Mouse (Mus musculus) ovary, postnatal 10 days (tissue): Measurements from ENCODE around the gene Anp32e.
"Not testable (repeated sequence)": the region's sequence is repeated elsewhere in the genome, so short reads cannot be mapped to it uniquely, and the experiment has no call there.

Experiments used
- DNase-seq: peaks from one replicate; pipeline ENCODE4 v3.0.0; 2022; ENCODE audit warnings: low spot score

Anp32e gene

DNA sequence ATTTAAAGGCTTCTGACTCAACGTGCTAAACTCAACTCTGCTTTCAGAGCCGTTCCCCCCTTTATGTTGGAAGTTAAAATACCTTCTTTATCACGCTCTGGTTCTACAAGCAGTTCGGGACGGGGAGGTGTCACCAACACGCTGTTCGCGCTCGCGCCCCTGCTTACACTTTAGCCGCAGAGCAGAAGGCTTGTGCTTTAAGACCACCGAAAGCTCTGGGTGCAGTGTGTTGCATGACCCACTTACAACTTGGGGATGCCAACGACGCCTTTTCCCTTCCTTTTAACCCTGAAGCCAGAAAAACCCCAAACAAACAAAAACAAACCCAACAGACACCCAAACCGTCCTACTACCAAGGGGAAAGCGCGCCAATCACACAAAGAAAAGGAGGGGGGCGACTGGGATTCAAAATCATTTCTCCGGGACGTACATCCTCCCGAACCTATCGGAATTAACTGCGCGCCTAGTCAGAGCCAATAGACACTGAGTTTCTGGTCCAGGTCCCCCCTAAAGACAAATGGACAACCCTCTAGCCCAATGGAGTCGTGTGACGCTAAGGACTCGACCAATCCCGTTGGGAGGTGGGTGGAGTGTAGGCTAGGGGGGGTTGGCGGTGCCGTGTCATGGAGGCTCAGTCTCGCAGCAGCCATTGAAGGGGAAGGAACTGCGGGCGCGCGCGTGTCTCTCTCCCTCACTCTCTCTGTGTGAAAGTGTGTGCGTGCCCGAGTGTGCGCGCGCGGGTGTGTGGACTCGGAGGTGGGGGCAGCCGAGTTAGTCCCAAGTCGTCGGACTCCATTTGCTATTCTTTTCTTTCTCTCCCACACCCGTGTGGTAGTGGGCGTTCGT is at the start of gene Anp32e:
Gene Anp32e, plus strand, starts transcription at position 589 of the 846 bp plus-strand sequence.
- peak; percentile 94 for DNase-seq

DNA sequence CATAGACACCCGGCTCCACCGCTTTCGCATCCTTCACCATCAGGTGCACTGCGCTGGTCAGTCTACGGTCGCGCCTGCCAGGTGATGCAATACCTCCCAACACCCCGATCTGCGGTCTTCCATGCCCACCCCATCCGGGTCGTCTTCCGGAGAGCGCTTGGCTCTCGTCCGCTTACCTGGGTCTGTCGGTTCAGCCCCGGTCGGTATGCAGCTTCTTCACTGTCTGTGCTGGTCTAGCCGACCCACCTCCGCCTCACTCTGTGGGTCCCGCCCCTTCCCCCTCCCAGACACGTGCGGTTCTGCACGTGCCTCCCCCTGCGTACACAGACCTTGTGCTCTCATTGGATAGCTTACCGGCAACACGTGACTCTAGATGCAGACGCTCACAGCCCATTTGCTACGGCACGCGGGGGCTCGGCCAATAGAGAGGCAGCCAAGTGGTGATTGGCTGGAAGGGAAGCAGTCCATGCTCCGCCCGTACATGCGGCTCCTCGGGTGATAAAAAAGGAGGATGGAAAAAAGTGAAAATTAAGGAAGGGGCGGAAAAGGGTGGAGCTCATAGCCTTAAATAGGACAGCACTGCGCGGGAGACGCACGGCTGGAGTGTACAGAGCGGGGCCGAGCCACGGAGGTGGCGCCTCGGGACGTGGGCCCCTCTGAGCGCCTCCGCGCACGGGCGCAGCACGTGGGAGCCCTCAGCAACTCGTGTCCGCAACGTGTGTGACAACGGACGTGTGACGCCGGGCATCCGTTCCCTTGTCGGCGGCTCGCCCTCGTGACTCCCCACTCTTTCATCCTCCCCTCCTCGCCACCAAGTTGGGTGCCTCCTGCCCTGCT is 46.8 kb upstream of the Anp32e start, which contains the start of gene Ciart:
Gene Ciart, minus strand, starts transcription at position 273 of the 837 bp plus-strand sequence.
- peak; percentile 86 for DNase-seq

DNA sequence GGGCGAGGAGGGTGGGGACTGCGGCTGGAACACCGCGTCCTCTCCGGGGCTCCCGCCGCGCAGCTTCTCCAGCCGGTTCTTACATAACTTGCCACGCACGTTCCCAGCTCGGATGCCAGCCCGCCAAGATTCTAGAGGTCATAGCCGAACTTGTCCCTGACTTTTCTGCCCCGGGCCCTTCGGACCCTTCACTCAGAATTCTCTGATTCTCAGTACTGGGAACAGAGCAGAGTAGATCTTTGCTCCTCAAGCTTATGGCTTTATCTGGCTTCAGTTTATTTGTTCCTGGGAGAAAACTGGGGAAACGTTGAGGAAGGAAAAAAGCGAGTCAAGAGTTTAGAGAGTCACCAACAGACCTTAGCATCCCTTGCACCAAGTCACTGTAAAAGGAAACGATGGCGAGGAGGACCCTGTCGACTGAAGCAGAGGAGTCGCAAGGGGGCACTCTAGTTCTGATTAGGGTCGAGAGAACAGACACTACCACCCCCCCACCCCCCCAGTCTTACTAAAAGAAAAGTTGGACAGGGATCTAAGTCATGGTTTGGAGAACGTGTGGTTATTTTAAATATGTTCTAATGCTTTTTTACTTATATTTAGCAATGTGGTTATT is 46.1 kb upstream of the Anp32e start:
- no peak for DNase-seq

DNA sequence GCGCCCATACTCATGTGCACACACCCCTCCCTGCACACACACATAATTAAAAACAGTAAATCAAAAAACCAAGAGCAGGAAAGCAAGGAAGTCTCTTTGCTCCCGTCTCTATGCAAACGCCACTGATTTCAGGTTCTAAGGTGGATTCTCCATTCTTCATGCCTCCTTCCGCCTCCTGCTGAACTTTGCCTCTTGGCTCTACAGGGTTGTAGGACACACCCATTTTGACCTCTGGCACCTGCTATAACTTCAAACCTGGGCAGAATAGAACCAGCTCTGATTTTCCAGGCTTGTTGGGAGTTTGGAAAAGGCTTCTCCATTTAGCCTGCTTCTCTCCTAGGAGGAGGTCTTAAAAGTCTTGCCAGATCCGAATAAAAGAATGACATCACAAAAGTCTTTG is 44.6 kb upstream of the Anp32e start:
- no peak for DNase-seq

DNA sequence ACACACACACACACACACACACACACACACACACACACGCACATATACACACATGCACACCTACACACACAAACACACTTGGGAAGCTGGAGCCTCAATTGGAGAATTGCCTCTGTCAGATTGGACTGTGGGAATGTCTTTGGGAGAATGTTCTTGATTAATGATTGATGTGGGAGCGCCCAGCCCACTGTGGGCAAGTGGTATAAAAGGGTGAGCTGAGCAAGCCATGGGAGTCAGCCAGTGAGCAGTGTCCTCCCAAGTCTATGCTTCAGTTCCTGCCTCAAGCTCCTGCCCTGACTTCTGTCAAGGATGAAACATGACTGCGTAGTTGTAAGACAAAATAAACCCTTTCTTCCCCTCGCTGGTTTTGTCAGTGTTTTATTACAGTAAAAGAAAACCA is 41.5 kb upstream of the Anp32e start:
- DNase-seq, result no peak

DNA sequence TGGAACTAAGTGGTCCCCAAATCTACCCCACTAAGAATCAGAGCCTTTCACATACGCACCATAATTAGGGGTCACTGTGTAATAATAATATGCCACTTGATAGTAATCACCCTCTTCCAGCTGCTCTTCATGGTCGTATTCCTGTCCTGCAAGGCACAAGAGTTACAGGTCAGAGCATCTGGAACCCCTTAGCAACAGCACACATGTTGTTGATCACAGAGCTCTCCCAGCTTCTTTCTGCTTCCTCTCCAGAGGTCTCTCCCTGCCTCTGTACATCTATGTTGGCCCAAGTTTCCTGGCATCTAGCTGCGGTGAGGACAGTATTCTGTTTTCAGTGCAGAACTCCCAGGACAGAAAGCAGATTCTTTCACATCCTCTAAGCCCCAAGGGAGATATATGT is 39.4 kb upstream of the Anp32e start:
- DNase-seq, result no peak

DNA sequence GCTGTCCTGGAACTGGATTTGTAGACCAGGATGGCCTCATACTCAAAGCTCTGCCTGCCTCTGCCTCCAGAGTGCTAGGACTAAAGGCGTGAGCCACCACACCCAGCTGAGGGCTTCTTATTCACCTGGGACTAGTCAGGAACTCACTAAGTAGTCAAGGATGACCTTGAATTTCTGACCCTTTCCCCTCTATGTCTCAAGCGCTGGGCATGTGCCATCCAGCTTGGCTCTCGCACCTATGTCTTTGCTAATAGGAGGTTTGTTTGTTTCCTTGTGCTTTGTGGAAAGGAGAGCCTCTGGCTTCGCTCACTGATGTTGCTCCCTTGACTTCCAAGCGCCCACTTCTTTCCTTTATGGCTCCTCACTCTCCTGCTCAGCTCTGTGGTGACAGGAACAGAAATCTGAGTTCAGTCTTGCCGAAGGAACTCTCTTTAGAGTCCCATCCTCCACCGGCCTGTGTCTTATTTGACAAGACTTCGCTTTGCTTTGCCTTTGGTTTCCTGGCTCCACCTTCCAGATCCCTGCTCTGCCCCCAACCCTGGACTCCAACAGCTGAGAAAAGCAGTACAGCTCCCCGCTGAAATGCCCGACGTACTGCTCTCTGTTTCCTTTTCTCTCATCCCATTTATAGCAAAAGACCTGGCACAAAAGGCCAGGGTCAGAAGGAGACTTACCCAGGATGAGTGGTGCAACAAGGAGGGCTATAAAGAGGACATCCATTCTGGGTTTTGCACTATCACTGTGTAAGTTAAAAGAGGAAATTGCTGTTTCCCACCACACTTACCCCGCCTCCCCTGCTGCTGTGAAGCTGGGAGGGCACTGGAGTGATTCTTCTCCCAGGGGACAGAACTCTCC is 37.6 kb upstream of the Anp32e start, which contains the start of gene BC028528:
Gene BC028528, minus strand, starts transcription at position 795 of the 855 bp plus-strand sequence.
- DNase-seq, result no peak

DNA sequence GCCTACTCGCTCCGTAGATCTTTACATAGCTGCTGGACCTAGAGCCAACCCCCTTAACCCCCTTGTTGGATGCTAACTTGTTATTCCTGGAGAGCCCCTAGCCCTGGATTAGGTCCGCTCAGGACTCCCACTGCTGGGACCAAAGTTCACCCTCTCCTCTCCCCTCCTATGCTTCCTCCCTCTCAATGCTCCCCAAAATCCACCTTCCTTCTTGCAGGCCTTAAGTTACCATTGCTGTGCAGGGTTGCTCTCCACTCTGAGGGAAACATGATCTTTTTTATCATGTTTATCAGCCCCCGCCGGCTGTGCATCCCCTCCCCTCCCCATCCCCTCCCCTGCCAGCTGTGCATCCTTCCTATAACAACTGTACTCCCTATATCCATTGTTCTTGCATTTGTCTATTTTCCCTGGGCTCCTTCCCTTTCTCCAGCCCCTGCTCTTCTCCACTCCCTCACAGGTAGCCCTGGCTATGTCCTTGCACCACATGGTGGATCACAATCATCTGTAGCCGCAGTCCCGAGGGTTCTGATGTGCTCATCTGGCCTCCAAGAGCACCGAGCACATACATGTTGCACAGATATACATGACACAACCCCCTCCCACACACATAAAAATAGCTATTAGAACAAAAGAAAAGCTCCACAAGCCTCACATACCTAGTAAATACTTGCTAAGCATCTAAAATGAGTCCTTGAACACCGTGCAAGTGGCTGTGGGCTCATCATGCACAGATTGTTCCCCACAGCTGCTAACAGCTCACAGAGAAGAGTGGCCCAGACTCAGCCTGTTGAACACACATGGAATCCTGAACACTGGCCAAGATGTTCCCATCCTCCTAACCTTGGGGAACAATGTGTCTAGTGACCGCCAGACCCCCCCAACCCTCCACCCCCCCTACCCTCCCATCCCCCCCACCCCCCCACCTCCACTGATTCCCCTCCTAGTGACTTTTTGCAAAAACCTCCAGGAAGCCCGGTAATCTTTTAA is 36.7 kb upstream of the Anp32e start:
- no peak for DNase-seq

DNA sequence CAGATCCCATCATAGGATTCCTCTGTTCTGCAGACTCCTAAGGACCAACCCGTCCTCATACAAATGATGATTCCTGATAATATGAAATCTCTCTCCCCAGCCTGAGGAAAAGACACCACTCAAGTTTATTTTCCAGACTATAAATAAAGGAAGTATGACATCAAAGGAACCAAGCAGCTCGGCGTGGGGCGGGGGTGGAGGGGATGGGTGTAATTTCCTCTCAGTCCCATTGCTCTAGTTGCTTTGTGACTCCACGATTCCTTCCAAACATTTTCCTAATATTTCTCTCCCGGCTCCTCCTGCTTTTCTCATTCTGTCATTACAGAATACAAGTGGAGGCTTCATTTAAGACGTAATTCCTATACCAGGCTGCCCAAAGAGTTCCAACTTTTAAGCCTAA is 35.9 kb upstream of the Anp32e start:
- DNase-seq, result no peak

DNA sequence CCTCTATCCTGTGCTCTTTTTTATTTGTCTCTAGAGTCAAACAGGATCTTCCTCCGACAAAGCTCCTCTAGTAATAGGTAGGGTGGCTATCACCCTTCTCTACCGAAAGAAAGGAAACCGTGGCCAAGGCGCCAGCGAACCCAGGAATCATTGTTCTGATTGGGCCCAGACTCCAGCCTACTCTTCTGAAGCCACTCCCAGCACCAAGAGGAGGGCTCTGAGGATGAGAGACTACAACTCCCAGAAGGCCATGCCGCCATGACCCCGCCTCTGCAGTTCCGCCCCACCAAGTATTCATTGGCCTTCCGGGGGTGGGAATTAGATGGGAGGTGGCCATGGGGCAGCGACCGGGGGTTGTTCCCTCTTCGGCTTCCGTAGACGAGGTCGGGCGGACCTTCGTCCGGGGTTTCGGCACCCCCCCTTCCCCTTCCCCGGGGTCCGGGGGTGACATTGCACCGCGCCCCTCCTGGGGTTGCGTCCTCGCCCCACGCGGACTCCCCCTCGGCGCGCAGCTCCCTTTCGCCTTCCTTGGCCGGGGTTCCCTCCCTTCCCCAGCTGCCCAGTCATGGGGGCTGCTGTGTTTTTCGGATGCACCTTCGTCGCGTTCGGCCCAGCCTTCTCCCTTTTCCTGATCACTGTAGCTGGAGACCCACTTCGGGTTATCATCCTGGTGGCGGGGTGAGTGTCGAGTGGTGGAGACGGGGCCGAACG is 35.3 kb upstream of the Anp32e start, which contains the start of gene Aph1a:
Gene Aph1a, plus strand, starts transcription at position 364 of the 711 bp plus-strand sequence.
- DNase-seq, result peak; percentile 70

DNA sequence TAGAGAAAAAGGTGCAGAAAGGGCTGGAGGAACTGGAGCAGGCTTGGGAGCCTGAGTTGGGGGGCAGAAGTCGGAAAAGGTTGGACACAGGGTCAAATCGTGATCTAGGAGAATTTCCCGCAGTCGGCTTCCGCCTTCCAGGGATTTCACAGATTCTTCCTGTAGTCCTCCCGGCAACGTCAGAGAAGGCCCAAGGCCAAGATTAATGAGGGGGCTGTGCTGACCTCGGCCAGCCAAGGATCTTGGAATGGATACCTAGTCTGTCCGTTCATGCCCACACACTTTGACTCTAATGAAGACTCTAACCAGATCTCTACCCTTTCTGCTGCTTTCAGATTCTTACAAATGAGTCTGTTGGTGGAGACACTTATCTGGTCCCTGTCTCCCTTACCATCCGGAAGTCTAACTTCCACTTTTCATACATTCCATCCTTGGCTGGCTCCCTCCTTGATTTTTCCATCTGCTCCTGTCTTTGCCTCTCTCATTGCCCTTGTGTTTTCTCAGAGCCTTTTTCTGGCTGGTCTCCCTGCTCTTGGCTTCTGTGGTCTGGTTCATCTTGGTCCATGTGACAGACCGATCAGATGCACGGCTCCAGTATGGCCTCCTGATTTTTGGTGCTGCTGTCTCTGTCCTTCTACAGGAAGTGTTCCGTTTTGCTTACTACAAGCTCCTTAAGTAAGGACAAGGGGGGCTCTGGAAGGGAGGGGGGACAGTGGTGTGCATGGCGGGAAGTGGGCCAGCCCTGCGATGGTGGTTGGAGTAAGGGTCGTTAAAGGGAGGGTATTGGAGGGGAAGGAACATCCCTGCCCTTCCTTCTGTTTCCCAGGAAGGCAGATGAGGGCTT is 34.5 kb upstream of the Anp32e start:
- no peak for DNase-seq

DNA sequence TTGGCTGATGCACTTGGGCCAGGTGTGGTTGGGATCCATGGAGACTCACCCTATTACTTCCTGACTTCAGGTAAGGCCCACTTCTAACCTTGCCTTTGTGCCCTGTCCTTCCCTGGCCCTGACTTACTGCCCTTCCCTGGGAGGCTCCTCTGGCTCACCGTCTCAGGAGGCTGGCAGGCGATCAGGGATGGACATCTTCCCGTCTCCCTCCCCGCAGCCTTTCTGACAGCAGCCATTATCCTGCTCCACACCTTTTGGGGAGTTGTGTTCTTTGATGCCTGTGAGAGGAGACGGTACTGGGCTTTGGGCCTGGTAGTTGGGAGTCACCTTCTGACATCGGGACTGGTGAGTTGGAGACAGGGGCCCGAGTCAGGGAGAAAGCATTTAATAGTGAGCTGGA is 33.5 kb upstream of the Anp32e start:
- not testable (repeated sequence) for DNase-seq

DNA sequence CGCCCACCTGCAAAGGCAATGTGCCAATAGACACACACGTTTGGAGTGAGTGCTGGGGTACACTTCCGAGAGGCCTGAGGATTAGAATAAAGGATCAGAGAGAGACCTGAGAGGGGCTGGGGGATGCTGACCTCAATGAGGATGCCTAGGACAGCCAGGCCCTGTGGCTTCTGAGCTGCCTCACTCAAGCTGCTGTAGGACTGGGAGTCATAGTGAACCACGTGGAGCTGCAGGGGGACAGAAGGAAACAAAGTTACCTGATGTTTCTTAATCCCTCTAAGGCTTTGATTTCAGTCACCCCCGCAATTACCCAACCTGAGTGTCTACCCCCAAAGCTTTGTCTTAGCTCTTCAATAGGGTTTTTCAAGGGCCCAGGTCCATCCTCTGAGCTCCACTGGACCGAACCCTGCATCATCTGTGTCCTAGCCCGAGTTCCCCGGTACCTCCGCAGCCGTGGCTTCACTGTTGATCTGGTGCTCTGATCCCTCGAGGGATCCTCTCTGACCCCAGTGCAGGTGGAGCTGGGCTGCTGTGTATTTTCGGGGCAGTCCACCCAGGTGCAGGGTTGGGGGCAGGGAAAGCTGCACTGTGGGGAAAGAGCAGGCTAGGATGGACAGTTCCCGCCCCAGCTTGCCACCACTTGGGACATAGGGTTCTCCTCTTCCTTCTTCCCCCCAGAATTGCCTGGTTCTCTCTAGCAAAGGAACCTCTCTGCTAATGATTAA is 29.1 kb upstream of the Anp32e start:
- no peak for DNase-seq

DNA sequence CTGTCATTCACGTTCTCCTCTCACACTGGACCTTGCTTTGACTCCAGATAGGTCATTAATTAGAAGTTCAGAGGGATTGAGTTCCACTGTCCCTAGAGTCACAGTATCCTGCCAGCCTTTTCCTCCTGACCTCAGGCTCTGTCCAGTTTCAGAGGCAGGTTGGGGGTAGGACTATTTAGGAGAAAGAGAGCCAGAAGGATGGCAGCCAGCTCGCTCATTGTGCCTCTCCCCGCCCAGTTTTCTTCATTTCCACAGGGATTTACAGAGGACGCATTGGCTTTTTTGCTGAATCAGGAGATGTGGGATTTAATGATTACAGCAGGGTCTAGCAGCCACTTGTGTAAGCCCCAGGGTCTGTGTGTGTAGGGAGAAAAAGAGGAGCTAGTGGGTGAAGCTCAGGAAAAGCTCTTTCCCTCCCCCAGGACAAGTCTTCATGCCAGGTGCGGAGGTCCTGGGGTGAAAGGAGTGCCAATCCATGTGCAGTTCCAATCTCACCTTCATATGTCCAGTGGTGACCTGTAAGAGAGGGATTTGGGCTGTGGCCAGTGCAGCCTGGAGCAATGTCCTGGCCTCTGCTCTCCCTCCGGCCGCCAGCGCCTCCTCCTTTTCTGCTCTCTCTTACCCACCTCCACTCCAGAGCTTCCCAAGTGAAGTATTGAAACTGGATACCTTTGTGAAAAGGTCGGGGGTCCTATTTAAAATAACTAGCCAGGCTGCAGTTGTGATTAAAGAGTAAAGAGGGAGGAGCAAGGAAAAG is 27.3 kb upstream of the Anp32e start:
- DNase-seq, result no peak

DNA sequence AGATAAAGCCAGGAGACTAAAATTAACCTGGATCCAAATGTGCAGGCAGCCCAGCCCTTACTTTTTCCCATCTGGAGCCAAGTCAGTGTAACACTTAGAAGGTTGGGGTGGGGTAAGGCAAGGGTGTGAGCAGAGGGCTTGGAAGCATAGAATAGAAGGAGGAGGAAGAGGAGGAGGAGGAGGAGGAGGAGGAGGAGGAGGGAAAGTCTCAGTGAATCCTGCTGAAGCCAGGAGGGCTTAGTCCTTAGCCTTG is 26.7 kb upstream of the Anp32e start:
- no peak for DNase-seq

DNA sequence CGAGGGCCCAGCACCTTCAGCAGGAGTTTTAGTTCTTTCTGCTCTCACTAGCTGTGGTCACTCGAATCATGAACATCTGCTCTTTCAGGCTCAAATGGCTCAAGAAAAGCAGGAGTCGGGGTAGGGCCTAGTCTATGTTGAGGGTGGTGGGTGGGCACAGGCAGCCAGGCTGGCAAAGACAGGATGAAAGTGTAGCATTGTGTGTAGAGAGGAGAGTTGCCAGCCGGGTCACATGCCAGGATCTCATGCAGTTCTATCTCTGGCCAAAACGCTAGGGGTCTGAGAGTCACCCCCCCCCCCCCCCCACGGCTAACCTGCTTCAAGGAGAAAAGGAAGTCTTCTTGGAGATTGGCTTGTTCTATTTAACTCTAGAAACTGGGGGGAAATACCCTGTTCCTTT is 26.4 kb upstream of the Anp32e start:
- no peak for DNase-seq

DNA sequence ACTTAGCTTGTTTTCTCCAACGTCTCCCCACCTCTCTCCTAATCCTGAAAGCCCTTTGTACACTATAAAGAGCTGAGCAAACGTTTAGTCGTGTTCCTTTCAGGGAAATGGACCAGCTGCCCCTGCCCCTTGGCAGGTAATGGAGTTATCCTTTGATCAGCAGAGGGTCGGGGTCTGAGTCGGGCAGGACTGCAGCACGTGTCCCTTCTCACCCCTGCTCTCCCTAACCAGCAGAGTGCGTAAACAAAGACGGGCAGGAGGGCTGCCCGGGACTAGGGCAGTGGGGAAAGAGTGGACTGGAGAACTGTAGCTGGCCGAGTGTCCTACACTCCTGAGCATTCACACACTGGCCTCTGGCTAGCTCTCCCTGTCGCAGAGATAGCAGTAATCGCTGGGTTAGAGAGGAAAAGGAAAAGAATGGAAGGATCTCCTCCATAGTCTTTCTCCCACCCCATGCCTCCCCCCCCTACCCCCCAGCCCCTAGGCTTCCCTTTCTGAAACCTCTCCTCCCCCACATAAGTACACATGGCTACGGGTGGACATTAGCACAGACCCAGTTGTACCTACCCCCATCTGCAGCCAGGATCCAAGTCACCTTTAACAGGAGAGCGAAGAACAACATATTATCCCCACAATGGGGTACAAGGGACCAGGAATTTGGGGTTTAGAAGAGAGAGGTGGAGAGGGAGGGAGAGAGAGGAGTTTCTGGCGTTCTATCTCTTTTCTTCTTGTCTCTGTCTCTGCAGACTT is 25.1 kb upstream of the Anp32e start:
- DNase-seq, result no peak
